Mouse (Mus musculus): Measurements from ENCODE around the gene Gipc3. TPM values are rescaled to one million over a fixed set of nuclear protein-coding genes. Genes with fewer than 3 reads are reported as not detected.

Gene Gipc3
- 0.15 TPM in 1 of 2 replicates, not detected in the other for total RNA-seq (2014; rRNA removed)
- not detected in 2 replicates for polyA plus RNA-seq (2015; fragmentation: Nextera tagmentation; extraction: Ambion mirVana)

DNA sequence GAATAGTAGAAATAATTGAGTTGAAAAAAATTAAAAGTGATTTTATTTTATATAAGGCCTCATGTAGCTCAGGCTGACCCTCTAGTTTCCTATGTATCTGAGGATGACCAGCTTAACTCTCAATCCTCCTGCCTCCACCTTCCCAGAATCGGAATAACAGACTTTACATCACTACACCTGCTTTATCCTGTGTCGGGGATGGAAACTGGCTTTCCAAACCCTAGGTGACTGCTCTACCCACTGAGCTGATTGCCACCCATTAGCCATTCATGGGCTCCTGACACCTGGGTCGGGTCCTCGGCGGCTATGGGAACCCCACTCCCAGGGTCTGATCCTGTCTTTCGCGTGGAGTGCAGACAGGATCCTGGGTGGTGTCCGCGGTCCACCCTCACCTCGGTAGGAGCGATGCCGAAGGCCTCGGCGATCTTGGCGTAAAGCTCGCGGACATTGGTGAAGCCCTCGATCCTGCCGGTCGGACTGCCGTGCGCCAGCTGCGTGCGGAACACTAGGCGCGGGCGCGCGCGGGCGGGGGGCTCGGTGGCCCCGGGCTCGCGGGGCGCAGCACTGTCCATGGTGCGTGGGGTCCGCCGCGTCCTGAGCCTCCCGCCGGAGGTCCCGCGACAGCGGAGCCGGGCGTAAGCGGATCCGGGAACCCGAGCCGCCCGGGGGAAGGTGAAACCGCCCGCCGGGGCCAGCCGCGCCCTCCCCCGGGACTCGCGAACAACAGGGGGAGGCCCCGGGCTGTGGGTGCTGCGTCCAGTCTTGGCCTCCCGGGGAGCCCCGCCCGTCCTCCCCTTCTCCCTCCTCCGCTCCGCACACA, at the start of gene Gipc3:
Gene Gipc3 (minus strand): TSS at position 581 of the 820 bp plus-strand sequence.
- no peak for DNase-seq
- H3K4me1 ChIP-seq (ENCODE audit: insufficient read depth) = 0 out of 2 replicates have a peak, but pooled peaks cover 3% of the 10 kb centered on the region
- no peaks in the 10 kb centered on the region for H3K9me3 ChIP-seq (ENCODE audit: low read length)
- no peaks in the 10 kb centered on the region for H3K36me3 ChIP-seq (ENCODE audit: insufficient read depth)
- no peak within 1 kb of the TSS for H3K27ac ChIP-seq (ENCODE audit: low read depth, low read length)
- H3K27me3 ChIP-seq (ENCODE audit: insufficient read depth, low read length) = peaks cover 36% of the 10 kb centered on the region
- 7% methylated on average over 56 of the region's 67 CpGs for WGBS
- peak within 1 kb of the TSS; percentile 34 for H3K4me3 ChIP-seq (ENCODE audit: low read depth, low read length)
- peak within 1 kb of the TSS; percentile 25 for H3K9ac ChIP-seq
- ATAC-seq = no peak
- peak within 1 kb of the TSS; percentile 61 for H3K4me2 ChIP-seq (ENCODE audit: low read depth)
- no peak for TF ChIP-seq CTCF (IDR thresholded peaks at IDR 0.05; ENCODE audit: low read depth)

GRCm38 (mm10) chr10:81392781-81393185, 49.7 kb upstream of the Gipc3 start, which contains the start of gene Smim24:
Gene Smim24, plus strand, starts transcription at chr10:81393051.
- no peak for ATAC-seq
- Histone ChIP-seq H3K4me1 (ENCODE audit: insufficient read depth) (no peaks in the 10 kb centered on the region), H3K4me2 (ENCODE audit: low read depth) (peak within 1 kb of the TSS; percentile 43), H3K36me3 (ENCODE audit: insufficient read depth) (peaks cover 16% of the 10 kb centered on the region), H3K4me3 (ENCODE audit: low read depth, low read length) (no peak within 1 kb of the TSS), H3K27me3 (ENCODE audit: insufficient read depth, low read length) (no peaks in the 10 kb centered on the region), H3K9ac (peak within 1 kb of the TSS; percentile 25), H3K9me3 (ENCODE audit: low read length) (no peaks in the 10 kb centered on the region), H3K27ac (ENCODE audit: low read depth, low read length) (no peak within 1 kb of the TSS)
- WGBS = 71% methylated on average over 14 of the region's 14 CpGs
- TF ChIP-seq CTCF (IDR thresholded peaks at IDR 0.05; ENCODE audit: low read depth) = no peak
- no peak for DNase-seq

DNA sequence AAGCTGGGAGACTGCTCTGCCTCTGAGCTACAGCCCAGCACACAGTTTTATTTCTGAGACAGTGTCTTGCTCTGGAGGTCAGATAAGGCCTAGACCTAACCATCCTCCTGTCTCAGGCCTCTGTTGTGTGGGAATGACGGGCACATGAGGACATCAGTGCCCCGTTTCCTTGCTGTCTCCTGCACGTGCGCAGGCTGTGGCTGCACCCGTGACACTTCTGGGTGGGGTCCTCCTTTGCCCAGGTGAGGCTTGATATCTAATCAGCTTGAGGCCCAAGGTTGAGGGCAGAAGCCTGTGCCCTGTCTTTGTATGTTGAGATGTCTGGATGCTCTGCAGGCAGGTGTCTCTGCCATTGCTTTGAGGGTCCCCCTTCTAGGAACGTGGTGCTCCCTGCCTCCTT, 49.2 kb upstream of the Gipc3 start:
- H3K9me3 ChIP-seq (ENCODE audit: low read length) = no peaks in the 10 kb centered on the region
- no peak for ATAC-seq
- WGBS = 86% methylated on average over 6 of the region's 6 CpGs
- DNase-seq = no peak
- no peaks in the 10 kb centered on the region for H3K27me3 ChIP-seq (ENCODE audit: insufficient read depth, low read length)
- no peak overlapping the region for H3K9ac ChIP-seq
- H3K4me2 ChIP-seq (ENCODE audit: low read depth) = no peak overlapping the region
- no peak for TF ChIP-seq CTCF (IDR thresholded peaks at IDR 0.05; ENCODE audit: low read depth)
- H3K4me1 ChIP-seq (ENCODE audit: insufficient read depth) = no peaks in the 10 kb centered on the region
- H3K27ac ChIP-seq (ENCODE audit: low read depth, low read length) = no peak overlapping the region
- H3K36me3 ChIP-seq (ENCODE audit: insufficient read depth) = peaks cover 21% of the 10 kb centered on the region
- no peak overlapping the region for H3K4me3 ChIP-seq (ENCODE audit: low read depth, low read length)

DNA sequence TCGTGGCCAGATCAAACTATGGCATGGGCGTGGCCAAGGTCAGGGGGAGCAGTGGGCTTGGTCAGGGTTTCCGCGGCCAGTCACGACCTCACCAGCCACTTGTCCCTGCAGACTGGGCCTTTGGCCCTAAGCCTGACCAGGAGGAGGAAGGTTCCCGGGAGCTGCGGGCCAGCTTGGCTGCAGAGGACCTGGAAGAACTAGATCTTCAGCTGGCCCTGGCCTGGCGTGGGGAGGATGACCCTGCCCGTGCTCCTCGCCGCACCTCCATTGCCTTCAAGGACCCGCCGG, 47.6 kb upstream of the Gipc3 start:
- H3K27ac ChIP-seq (ENCODE audit: low read depth, low read length) = no peak overlapping the region
- no peak for ATAC-seq
- H3K4me3 ChIP-seq (ENCODE audit: low read depth, low read length) = no peak overlapping the region
- WGBS = 89% methylated on average over 13 of the region's 13 CpGs
- TF ChIP-seq CTCF (IDR thresholded peaks at IDR 0.05; ENCODE audit: low read depth) = no peak
- DNase-seq = no peak
- H3K4me1 ChIP-seq (ENCODE audit: insufficient read depth) = no peaks in the 10 kb centered on the region
- H3K36me3 ChIP-seq (ENCODE audit: insufficient read depth) = peaks cover 38% of the 10 kb centered on the region
- no peak overlapping the region for H3K4me2 ChIP-seq (ENCODE audit: low read depth)
- H3K9ac ChIP-seq = no peak overlapping the region
- H3K9me3 ChIP-seq (ENCODE audit: low read length) = no peaks in the 10 kb centered on the region
- H3K27me3 ChIP-seq (ENCODE audit: insufficient read depth, low read length) = no peaks in the 10 kb centered on the region

DNA sequence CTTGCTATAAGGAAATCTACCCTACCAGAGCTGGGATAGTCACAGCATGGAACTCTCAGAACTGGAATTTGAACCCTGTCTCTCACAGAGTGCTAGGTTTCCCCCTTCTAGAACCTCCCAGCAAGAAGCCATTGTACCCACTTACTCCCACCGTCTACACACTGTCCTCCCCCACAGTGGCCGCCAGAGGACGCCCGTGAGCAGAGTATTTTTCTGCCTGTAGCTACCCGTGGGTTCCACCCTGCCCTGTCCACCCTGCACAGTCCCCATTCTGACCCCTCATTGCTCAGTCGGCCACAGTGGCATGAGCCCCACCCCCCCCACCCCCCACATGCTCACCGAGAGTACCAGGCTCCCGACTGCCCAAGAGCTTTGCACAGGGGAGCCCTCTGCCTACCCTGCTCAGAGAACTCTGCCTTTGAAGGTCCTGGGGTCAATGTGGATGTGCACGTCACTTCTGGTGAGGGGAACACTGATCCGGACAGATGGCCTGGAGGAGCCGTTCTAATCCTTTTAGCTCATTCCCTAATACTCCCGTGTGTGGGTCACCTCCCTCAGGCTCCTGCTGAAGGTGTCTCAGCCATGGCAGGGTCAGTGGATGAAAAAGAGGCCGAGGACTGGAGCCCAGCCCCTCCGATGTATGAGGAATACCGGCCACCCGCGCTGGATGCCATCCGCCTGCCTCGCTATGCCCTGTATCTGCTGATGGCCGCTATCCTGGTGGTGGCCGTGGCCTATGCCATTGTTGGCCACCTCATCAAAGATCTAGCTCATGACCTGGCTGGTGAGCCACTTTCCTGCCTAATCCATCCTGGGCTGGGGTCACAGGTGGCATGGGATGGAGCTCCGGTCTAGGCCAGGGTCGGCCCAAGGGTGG, 47.0 kb upstream of the Gipc3 start:
- Histone ChIP-seq H3K9me3 (ENCODE audit: low read length) (no peaks in the 10 kb centered on the region), H3K4me3 (ENCODE audit: low read depth, low read length) (no peak overlapping the region), H3K4me2 (ENCODE audit: low read depth) (no peak overlapping the region), H3K27me3 (ENCODE audit: insufficient read depth, low read length) (no peaks in the 10 kb centered on the region), H3K27ac (ENCODE audit: low read depth, low read length) (no peak overlapping the region), H3K4me1 (ENCODE audit: insufficient read depth) (peaks cover 5% of the 10 kb centered on the region), H3K9ac (no peak overlapping the region), H3K36me3 (ENCODE audit: insufficient read depth) (peaks cover 39% of the 10 kb centered on the region)
- peak; percentile 76 for ATAC-seq
- peak; percentile 75 for DNase-seq
- WGBS = 62% methylated on average over 23 of the region's 23 CpGs
- TF ChIP-seq CTCF (IDR thresholded peaks at IDR 0.05; ENCODE audit: low read depth) = peak; percentile 90

GRCm38 (mm10) chr10:81389373-81389772, 46.3 kb upstream of the Gipc3 start:
- 0 out of 2 replicates have a peak, but pooled peaks have one; percentile 3 for ATAC-seq
- no peak for TF ChIP-seq CTCF (IDR thresholded peaks at IDR 0.05; ENCODE audit: low read depth)
- 50% methylated on average over 3 of the region's 3 CpGs for WGBS
- no peak for DNase-seq
- no peaks in the 10 kb centered on the region for H3K9me3 ChIP-seq (ENCODE audit: low read length)
- no peak overlapping the region for H3K4me2 ChIP-seq (ENCODE audit: low read depth)
- H3K4me3 ChIP-seq (ENCODE audit: low read depth, low read length) = no peak overlapping the region
- no peak overlapping the region for H3K9ac ChIP-seq
- H3K27ac ChIP-seq (ENCODE audit: low read depth, low read length) = no peak overlapping the region
- peaks cover 39% of the 10 kb centered on the region for H3K36me3 ChIP-seq (ENCODE audit: insufficient read depth)
- H3K27me3 ChIP-seq (ENCODE audit: insufficient read depth, low read length) = no peaks in the 10 kb centered on the region
- H3K4me1 ChIP-seq (ENCODE audit: insufficient read depth) = peaks cover 11% of the 10 kb centered on the region

Data from forebrain, postnatal 0 days (tissue).